ENCODE assay signal across 9 mouse cellular contexts in genomic region chr4:121231772-121232414, GRCm38 (mm10). TPM values are rescaled to one million over a fixed set of nuclear protein-coding genes. Genes with fewer than 3 reads are reported as not detected.
DNase-seq lines count a peak whose midpoint lies in the region; ATAC-seq lines count a peak whose summit lies in the region.
"Had no signal": no experiment of that assay in that cellular context is flagged by ENCODE, and none has a peak within 500 bp of the region (broad histone marks: within the 10 kb centered on the region; RNA-seq: fewer than 3 reads in every experiment).

No protein-coding gene starts in this region.

- no peak overlapping the region for H3K4me3 ChIP-seq in embryonic facial prominence, embryonic 14.5 days (ENCODE audit: low read depth, low read length)

- peak; percentile 57; the same call in 1 of the 2 replicates for ATAC-seq in embryonic facial prominence, embryonic 14.5 days (ENCODE audit: low read depth)
- ATAC-seq in megakaryocyte, adult 5-6 weeks (ENCODE audit: poor library complexity, severe bottlenecking), result peak; percentile 83

- no peaks in the 10 kb centered on the region for H3K36me3 ChIP-seq in embryonic facial prominence, embryonic 14.5 days (ENCODE audit: control insufficient read depth, insufficient read depth, low read length)
- H3K36me3 ChIP-seq: G1E had no signal

- no peaks in the 10 kb centered on the region for H3K9me3 ChIP-seq in embryonic facial prominence, embryonic 14.5 days (ENCODE audit: control insufficient read depth, low read length)
- H3K9me3 ChIP-seq: G1E had no signal

- H3K27ac ChIP-seq in embryonic facial prominence, embryonic 14.5 days (replicated peaks; ENCODE audit: low read depth, low read length), result no peak overlapping the region

- DNase-seq in cerebellum, adult 18-20 months, result peak; percentile 12 to 38
- no peak for DNase-seq in cerebellum, adult 11-12 months
- peak; percentile 41 for DNase-seq in right cerebral cortex, adult 18-20 months
- no peak for DNase-seq in right cerebral cortex, postnatal 36 days (ENCODE audit: low spot score in 2 of 2)
- peak; percentile 74 for DNase-seq in embryonic facial prominence, embryonic 14.5 days (ENCODE audit: low spot score)
- DNase-seq in kidney, adult 11 months, result peak; percentile 15
- peak; percentile 64 for DNase-seq in right cerebral cortex, postnatal 4 days

- H3K4me2 ChIP-seq in embryonic facial prominence, embryonic 14.5 days (ENCODE audit: low read depth, low read length), result no peak overlapping the region

- no peaks in the 10 kb centered on the region for H3K4me1 ChIP-seq in embryonic facial prominence, embryonic 14.5 days (ENCODE audit: control insufficient read depth, insufficient read depth, low read length)

- H3K27me3 ChIP-seq in embryonic facial prominence, embryonic 14.5 days (replicated peaks; ENCODE audit: control insufficient read depth, insufficient read depth, low read length), result no peaks in the 10 kb centered on the region; the same call in none of the 2 replicates

- WGBS in embryonic facial prominence, embryonic 14.5 days, result 8% methylated on average over 5 of the region's 5 CpGs

- no peak overlapping the region for H3K9ac ChIP-seq in embryonic facial prominence, embryonic 14.5 days (ENCODE audit: low read depth, low read length)

RNA-seq across cellular contexts. Expression of gene Rlf, which starts 17.0 kb away (rescaled TPM):
- 18.6 and 20.3 TPM in 2 replicates for polyA plus RNA-seq in embryonic facial prominence, embryonic 14.5 days (2014; fragmentation: Nextera tagmentation; extraction: Ambion mirVana)
- 23.2 and 25.9 TPM in 2 replicates for total RNA-seq in megakaryocyte, adult 5-6 weeks (2015)
- total RNA-seq in megakaryocyte, adult 5-6 weeks (2017), result 38.4 and 42.4 TPM in 2 replicates

Comparison
In these comparisons a context has a peak if more than half of its experiments do, and no peak if none do; other contexts are left out.
1. DNase-seq: peak in cerebellum, adult 18-20 months (2 of 2), right cerebral cortex, adult 18-20 months (single experiment), embryonic facial prominence, embryonic 14.5 days (single experiment), kidney, adult 11 months (single experiment) and right cerebral cortex, postnatal 4 days (single experiment); none in cerebellum, adult 11-12 months (single experiment) and right cerebral cortex, postnatal 36 days (0 of 2).